Mouse (Mus musculus): ENCODE data around the gene Edf1.

Gene Edf1

GRCm38 (mm10) chr2:25581901-25582301 lies 24.3 kb downstream of the Edf1 start:
- no peak for DNase-seq (ENCODE audit: extremely low spot score)

DNA sequence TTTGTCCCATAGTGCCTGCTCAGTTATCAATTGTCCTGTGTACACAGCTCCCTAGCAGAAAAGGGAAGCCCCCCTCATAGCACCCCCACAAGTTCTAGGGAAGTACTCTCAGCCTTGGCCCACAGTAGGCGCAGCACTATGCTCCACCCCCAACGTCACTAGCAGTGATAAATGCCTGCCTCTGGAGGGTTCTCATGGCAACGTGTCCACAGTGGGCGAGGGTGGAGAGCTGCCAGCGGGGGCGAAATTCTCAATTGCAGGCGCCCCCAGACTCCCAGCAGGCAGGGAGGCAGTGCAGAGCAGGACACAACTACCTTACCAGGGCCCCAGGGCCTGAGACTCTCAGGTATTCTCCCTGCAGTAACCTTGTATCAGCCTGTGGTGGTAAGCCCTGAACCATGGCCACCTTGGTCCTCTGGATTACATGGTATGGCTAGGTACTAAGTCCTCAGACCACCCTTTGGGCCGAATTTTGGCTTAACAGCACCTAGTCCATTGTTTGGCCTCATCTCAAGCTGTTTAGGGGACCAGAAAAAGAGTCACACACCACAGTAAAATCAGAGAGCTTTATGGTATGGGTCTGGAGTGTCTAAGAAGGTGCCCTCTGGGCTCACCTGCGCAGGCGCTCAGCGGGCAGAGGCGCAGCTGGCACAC lies 24.9 kb downstream of the Edf1 start:
- no peak for DNase-seq (ENCODE audit: extremely low spot score)

DNA sequence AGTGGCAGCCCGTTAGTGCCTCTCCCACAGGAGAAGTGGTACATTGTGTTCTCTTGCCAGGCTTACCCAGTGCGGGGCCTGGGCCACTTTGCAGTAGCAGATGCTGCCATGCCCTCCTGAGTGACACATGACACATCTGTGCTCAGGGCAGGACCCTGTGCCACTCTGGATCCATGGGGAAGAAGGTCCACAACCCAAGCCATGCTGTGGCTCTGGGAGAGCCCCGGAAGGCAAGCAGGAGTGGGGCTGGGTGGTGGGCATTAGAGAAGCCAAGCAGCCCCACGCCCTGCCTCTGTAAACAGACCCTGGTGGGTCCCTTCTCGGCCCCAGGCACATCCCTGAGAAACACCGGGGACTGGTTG lies 25.5 kb downstream of the Edf1 start:
- no peak for DNase-seq (ENCODE audit: extremely low spot score)

DNA sequence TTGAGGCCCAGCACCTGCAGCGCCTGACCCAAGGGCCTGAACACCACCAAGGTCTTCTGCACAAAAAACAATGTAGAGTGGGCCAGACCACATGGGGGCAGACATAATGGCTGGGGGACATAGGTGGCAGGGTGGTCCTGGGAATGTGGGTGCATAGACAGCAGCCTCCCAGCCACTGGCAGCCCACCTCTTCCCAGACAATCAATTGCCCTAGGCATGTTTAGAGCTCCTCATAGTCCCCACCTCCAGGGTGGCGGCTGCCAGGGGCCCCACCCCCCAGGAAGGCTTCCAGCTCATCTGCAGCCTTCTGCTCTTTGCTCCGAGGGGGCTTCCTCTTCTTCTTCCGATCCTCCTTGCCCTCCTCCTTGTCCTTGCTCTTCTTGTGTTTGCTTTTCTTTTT lies 25.9 kb downstream of the Edf1 start:
- DNase-seq (ENCODE audit: extremely low spot score): no peak

GRCm38 (mm10) chr2:25584152-25584551 lies 26.5 kb downstream of the Edf1 start:
- DNase-seq (ENCODE audit: extremely low spot score): no peak

DNA sequence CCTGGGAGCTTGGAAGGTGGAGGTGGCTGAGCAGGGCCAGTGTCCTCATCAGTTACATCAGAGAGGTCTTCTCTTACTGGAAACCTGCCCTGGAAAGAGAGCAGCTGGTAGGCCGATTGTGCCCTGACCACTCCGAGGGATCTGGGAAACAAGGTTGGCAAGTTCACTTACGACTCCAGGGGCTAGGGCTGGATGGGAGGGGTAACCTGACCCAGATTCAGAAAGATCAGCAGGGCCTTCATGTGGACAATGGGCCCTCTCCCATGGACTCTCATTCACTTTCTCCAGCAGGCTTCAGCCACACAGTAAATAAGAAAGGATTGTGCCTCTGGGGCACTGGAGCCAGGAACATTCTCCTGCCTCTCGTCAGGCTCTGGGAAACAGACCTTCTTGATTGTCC lies 27.2 kb downstream of the Edf1 start:
- DNase-seq (ENCODE audit: extremely low spot score): no peak

DNA sequence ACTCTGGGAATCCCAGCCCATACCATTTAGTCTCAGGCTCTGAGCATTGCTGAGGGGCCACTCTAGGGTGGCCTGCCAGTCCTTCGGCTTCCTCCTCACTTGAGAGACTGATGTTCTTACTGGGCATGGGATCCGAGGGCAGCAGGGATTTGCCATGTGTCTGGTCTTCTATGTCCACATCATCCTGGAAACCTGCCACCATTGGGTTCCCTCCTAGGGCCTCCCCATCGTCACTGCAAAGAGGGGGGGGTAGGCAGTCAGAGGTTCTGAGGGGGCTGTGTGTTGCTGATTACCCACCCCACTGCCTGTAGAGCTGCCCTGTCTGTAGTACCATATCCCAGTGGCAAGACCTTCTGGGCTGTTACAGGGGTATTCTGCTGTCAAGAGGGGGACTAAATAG lies 28.0 kb downstream of the Edf1 start:
- DNase-seq (ENCODE audit: extremely low spot score): no peak

DNA sequence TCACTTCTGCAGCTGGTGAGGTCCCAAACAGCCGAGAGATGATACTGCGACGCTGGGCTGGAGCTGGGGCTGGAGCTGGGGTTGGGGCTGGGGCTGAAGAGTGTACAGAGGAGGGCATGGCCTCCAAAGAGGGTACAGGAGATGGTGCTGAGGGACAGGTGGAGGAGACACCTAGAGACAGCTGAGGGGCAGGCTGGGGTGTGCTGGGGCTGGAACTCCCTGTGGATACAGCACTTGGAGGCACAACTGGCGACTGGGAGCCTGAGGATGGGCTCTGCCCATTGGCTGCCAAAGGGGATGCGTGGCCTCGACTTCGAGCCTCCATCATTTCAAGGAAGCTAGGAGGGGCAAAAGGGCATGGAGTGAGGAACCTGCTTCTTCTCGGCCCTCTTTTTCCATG lies 29.6 kb downstream of the Edf1 start:
- no peak for DNase-seq (ENCODE audit: extremely low spot score)

GRCm38 (mm10) chr2:25588227-25588907 lies 30.7 kb downstream of the Edf1 start:
- no peak for DNase-seq (ENCODE audit: extremely low spot score)

DNA sequence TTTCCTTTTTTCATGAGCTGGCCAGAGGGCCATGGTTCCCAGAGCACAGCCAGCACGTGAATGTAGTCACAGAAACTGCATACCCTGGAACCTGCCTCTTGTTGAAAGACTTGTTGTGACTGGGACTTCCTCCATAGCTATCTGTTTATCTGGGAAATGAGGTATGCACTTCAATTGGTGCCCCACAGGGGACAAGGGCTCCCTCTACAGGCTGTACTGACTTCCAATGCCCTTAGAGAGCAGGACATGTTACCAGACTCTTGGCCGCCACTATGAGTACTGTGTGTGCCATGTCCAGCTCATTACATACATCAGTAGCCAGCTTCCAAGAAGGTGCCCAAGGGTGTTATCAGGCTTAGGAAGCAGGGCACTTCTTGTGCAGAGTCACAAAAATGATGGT lies 34.2 kb downstream of the Edf1 start:
- no peak for DNase-seq (ENCODE audit: extremely low spot score)

DNA sequence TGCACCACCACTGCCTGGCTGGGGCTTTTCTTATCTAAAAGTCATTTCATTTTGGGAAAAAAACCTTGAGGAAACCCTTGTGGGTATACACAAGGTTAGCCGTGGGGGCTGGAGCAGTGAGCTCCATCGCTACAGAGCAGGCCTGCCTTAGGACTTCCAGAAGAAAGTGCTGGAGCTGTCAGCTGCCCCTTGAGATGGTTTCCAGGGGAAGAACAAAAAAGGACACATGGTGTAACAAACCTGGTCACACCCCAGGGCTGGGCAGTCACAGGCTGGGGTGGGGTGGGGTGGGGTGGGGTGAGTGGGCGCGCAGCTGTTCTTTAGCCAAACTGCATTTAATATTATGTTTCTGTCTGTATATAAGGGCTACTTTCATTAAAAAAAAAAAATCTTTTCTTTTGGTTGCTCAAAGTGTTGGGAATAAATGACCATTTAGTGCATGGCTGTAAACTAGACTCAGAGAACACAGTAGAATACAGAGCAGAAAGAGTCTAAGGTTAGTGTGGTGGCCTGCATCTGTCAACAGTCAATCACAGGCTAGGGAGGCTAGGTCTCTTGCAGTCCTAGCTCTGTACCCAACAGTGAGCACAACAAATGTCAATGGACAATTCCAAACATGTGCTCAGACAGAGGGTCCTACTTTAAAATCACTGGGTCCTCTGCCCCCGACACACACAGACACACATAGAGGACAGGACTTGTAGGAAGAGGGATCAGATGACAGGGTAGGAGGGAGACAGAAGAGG lies 39.3 kb downstream of the Edf1 start:
- DNase-seq (ENCODE audit: extremely low spot score): no peak

- DNase-seq (ENCODE audit: extremely low spot score): no peak
These were observed 41.1 kb downstream of the Edf1 start for GRCm38 (mm10) chr2:25598749-25599148.

GRCm38 (mm10) chr2:25600037-25600436 lies 42.4 kb downstream of the Edf1 start:
- DNase-seq (ENCODE audit: extremely low spot score): no peak

DNA sequence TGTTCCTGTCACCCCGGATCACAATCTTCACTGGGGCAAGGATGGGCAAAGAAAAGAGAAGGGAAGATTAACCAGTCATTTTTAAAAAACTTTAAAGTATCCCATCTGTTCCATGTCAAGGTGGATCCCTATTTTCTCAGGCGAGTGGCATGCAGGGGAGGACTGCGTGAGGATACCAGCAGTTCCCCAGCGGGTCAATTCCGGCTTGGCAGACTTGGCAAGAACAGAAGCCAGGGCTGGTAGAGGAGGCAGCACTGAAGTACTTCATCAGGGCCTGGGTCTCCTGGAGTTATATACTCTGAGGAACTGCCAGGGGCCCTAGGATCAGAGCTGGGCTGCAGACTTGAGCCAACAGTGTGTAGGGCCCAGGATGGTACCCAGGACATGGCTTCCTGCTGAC lies 44.9 kb downstream of the Edf1 start:
- DNase-seq (ENCODE audit: extremely low spot score): no peak

GRCm38 (mm10) chr2:25607761-25608622 lies 50.3 kb downstream of the Edf1 start, which contains the start of gene Rabl6:
Gene Rabl6 (minus strand): TSS chr2:25608521.
- peak; percentile 90 for DNase-seq (ENCODE audit: extremely low spot score)

GRCm38 (mm10) chr2:25608671-25609070 lies 51.0 kb downstream of the Edf1 start:
- no peak for DNase-seq (ENCODE audit: extremely low spot score)
